Mouse (Mus musculus) liver, postnatal 0 days (tissue): ENCODE data around the gene Ddc.

Experiments used
- CTCF ChIP-seq: sonication (generic); IDR thresholded peaks from 2 replicates; pipeline ENCODE4 v1.5.1; 2016; ENCODE audit warnings: antibody characterized with exemption, low read depth
- EP300 ChIP-seq: IDR thresholded peaks from 2 replicates; pipeline ENCODE4 v1.6.1; 2016; ENCODE audit warnings: antibody characterized with exemption, low read depth, mild to moderate bottlenecking

DNA sequence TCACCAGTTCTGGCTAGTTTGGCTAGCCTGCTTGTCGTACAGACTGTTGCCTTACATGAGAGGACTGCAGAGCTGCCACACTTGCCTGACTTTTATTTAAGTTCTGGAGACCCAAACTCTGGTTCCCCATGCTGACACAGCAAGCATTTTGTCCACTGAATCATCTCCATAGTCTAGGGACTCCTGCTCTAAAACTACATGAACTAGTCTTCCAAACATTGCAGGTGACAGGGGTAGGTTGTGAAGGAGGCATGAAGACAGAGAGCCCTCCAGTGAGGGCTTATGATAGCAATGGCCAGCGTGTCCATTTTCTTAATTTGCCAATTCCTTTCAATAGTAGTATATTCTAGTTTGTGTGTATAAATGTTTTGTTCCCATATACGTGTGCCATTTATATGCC, 31.1 kb upstream of the Ddc start:
- TF ChIP-seq CTCF (no peak), EP300 (no peak)
